12 mouse cellular contexts compared by ENCODE assay signal in genomic region chr19:40661874-40662273, GRCm38 (mm10). TPM values are rescaled to one million over a fixed set of nuclear protein-coding genes. Genes with fewer than 3 reads are reported as not detected.
DNase-seq lines count a peak whose midpoint lies in the region; ATAC-seq and TF ChIP-seq lines count a peak whose summit lies in the region.
"Had no signal": no experiment of that assay in that cellular context is flagged by ENCODE, and none has a peak within 500 bp of the region (broad histone marks: within the 10 kb centered on the region; RNA-seq: fewer than 3 reads in every experiment).

No protein-coding gene starts in this region.

- peak overlapping the region; percentile 62 for H3K4me2 ChIP-seq in embryonic facial prominence, embryonic 13.5 days
- peak overlapping the region; percentile 63 for H3K4me2 ChIP-seq in hindbrain, postnatal 0 days (ENCODE audit: low read depth, low read length)
- H3K4me2 ChIP-seq in hindbrain, embryonic 13.5 days, result no peak overlapping the region
- peak overlapping the region; percentile 60 for H3K4me2 ChIP-seq in lung, postnatal 0 days (replicated peaks; ENCODE audit: low read depth, low read length)
- H3K4me2 ChIP-seq: liver, embryonic 13.5 days had no signal

- no peaks in the 10 kb centered on the region for H3K9me3 ChIP-seq in embryonic facial prominence, embryonic 13.5 days
- no peaks in the 10 kb centered on the region for H3K9me3 ChIP-seq in embryonic facial prominence, embryonic 10.5 days
- H3K9me3 ChIP-seq in hindbrain, postnatal 0 days (ENCODE audit: low read length), result no peaks in the 10 kb centered on the region
- no peaks in the 10 kb centered on the region for H3K9me3 ChIP-seq in hindbrain, embryonic 13.5 days
- no peaks in the 10 kb centered on the region for H3K9me3 ChIP-seq in lung, postnatal 0 days (ENCODE audit: low read length)
- H3K9me3 ChIP-seq: G1E; liver, embryonic 13.5 days had no signal

- WGBS in embryonic facial prominence, embryonic 13.5 days, result 91% methylated on average over 6 of the region's 6 CpGs
- 89% methylated on average over 6 of the region's 6 CpGs for WGBS in embryonic facial prominence, embryonic 10.5 days
- WGBS in hindbrain, postnatal 0 days, result 83% methylated on average over 6 of the region's 6 CpGs
- WGBS in hindbrain, embryonic 13.5 days, result 88% methylated on average over 6 of the region's 6 CpGs
- 76% methylated on average over 6 of the region's 6 CpGs for WGBS in lung, postnatal 0 days

- peaks cover 37% of the 10 kb centered on the region for H3K4me1 ChIP-seq in embryonic facial prominence, embryonic 13.5 days
- peaks cover 22% of the 10 kb centered on the region for H3K4me1 ChIP-seq in embryonic facial prominence, embryonic 10.5 days
- 0 out of 2 replicates have a peak, but pooled peaks cover 10% of the 10 kb centered on the region for H3K4me1 ChIP-seq in hindbrain, postnatal 0 days (ENCODE audit: insufficient read depth, low read length)
- peaks cover 36% of the 10 kb centered on the region for H3K4me1 ChIP-seq in hindbrain, embryonic 13.5 days (replicated peaks)
- peaks cover 12% of the 10 kb centered on the region for H3K4me1 ChIP-seq in lung, postnatal 0 days (ENCODE audit: insufficient read depth, low read depth, low read length)

- no peaks in the 10 kb centered on the region for H3K36me3 ChIP-seq in embryonic facial prominence, embryonic 13.5 days
- no peaks in the 10 kb centered on the region for H3K36me3 ChIP-seq in embryonic facial prominence, embryonic 10.5 days (replicated peaks)
- H3K36me3 ChIP-seq in hindbrain, postnatal 0 days (ENCODE audit: insufficient read depth, low read length), result no peaks in the 10 kb centered on the region
- H3K36me3 ChIP-seq in hindbrain, embryonic 13.5 days, result no peaks in the 10 kb centered on the region
- no peaks in the 10 kb centered on the region for H3K36me3 ChIP-seq in lung, postnatal 0 days (ENCODE audit: insufficient read depth, low read length)
- H3K36me3 ChIP-seq: G1E; liver, embryonic 13.5 days had no signal

- ATAC-seq in embryonic facial prominence, embryonic 13.5 days (ENCODE audit: insufficient number of reproducible peaks, insufficient read depth, low FRiP score, low TSS enrichment, low read depth), result no peak
- ATAC-seq in hindbrain, postnatal 0 days, result no peak
- ATAC-seq in hindbrain, embryonic 13.5 days (ENCODE audit: low FRiP score), result no peak
- ATAC-seq in lung, postnatal 0 days, result no peak

- no peak for TF ChIP-seq CTCF in hindbrain, postnatal 0 days (IDR thresholded peaks at IDR 0.05; ENCODE audit: low read depth)
- no peak for TF ChIP-seq CTCF in lung, postnatal 0 days (IDR thresholded peaks at IDR 0.05)

- intact Hi-C loops in left cerebral cortex, postnatal 10 days (cut with DNase I), result no loop called here

- no peak overlapping the region for H3K9ac ChIP-seq in embryonic facial prominence, embryonic 13.5 days
- no peak overlapping the region for H3K9ac ChIP-seq in hindbrain, postnatal 0 days (replicated peaks; ENCODE audit: low read length)
- H3K9ac ChIP-seq in hindbrain, embryonic 13.5 days, result no peak overlapping the region
- H3K9ac ChIP-seq in lung, postnatal 0 days (replicated peaks; ENCODE audit: low read depth), result no peak overlapping the region
- H3K9ac ChIP-seq: liver, embryonic 13.5 days had no signal

- no peak for TF ChIP-seq EP300 in lung, postnatal 0 days (IDR thresholded peaks at IDR 0.05)

- H3K27ac ChIP-seq in embryonic facial prominence, embryonic 13.5 days, result no peak overlapping the region
- no peak overlapping the region for H3K27ac ChIP-seq in embryonic facial prominence, embryonic 10.5 days (replicated peaks)
- no peak overlapping the region for H3K27ac ChIP-seq in hindbrain, postnatal 0 days
- no peak overlapping the region for H3K27ac ChIP-seq in hindbrain, embryonic 13.5 days
- 0 out of 2 replicates have a peak overlapping the region, but pooled peaks have one; percentile 11 for H3K27ac ChIP-seq in lung, postnatal 0 days (ENCODE audit: low read length)
- H3K27ac ChIP-seq: liver, embryonic 13.5 days had no signal

- DNase-seq in embryonic facial prominence, embryonic 10.5 days (ENCODE audit: low spot score), result no peak
- no peak for DNase-seq in hindbrain, postnatal 0 days (ENCODE audit: low spot score)
- no peak for DNase-seq in lung, postnatal 0 days (ENCODE audit: low spot score)
- no peak for DNase-seq in lung, postnatal 4 days
- DNase-seq in induced T-regulatory cell, adult 2 months (ENCODE audit: low read depth), result peak; percentile 36
- no peak for DNase-seq in left cerebral cortex, postnatal 10 days (ENCODE audit: extremely low spot score in 1 of 2, low spot score in 2 of 2)
- DNase-seq: cerebellum, postnatal 10 days; kidney, postnatal 4 days; liver, embryonic 13.5 days had no signal

- peaks cover 9% of the 10 kb centered on the region; the same call in 1 of the 2 replicates for H3K27me3 ChIP-seq in embryonic facial prominence, embryonic 13.5 days
- H3K27me3 ChIP-seq in embryonic facial prominence, embryonic 10.5 days (replicated peaks; ENCODE audit: low read depth, poor library complexity, severe bottlenecking), result peaks cover 19% of the 10 kb centered on the region
- H3K27me3 ChIP-seq in hindbrain, postnatal 0 days (ENCODE audit: insufficient read depth, low read length), result no peaks in the 10 kb centered on the region
- H3K27me3 ChIP-seq in hindbrain, embryonic 13.5 days, result 0 out of 2 replicates have a peak, but pooled peaks cover 2% of the 10 kb centered on the region
- H3K27me3 ChIP-seq in lung, postnatal 0 days (replicated peaks; ENCODE audit: insufficient read depth, low read length), result no peaks in the 10 kb centered on the region
- H3K27me3 ChIP-seq: liver, embryonic 13.5 days had no signal

- H3K4me3 ChIP-seq in embryonic facial prominence, embryonic 13.5 days, result no peak overlapping the region
- no peak overlapping the region for H3K4me3 ChIP-seq in embryonic facial prominence, embryonic 10.5 days
- no peak overlapping the region for H3K4me3 ChIP-seq in hindbrain, postnatal 0 days (ENCODE audit: low read length)
- no peak overlapping the region for H3K4me3 ChIP-seq in hindbrain, embryonic 13.5 days
- H3K4me3 ChIP-seq in lung, postnatal 0 days (ENCODE audit: low read depth, low read length), result no peak overlapping the region
- H3K4me3 ChIP-seq: liver, embryonic 13.5 days had no signal

RNA-seq across cellular contexts. Expression of gene Entpd1, which starts 49.7 kb away (rescaled TPM):
- 7.5 and 12.5 TPM in 2 replicates for polyA plus RNA-seq in embryonic facial prominence, embryonic 13.5 days (2015; fragmentation: Nextera tagmentation; extraction: Ambion mirVana)
- polyA plus RNA-seq in embryonic facial prominence, embryonic 10.5 days (2016; fragmentation: Nextera tagmentation; extraction: Ambion mirVana), result 3.1 and 3.3 TPM in 2 replicates
- 8.2 and 12.4 TPM in 2 replicates for total RNA-seq in hindbrain, postnatal 0 days (2014; rRNA removed)
- 6.9 and 7.2 TPM in 2 replicates for polyA plus RNA-seq in hindbrain, postnatal 0 days (2015; fragmentation: Nextera tagmentation; extraction: Ambion mirVana)
- 8.3 and 9.1 TPM in 2 replicates for polyA plus RNA-seq in hindbrain, embryonic 13.5 days (2015; fragmentation: Nextera tagmentation; extraction: Ambion mirVana)
- polyA plus RNA-seq in lung, postnatal 0 days (2015; fragmentation: Nextera tagmentation; extraction: Ambion mirVana), result 27.9 and 32.2 TPM in 2 replicates
- 10 to 100 TPM; 18.7 to 20.2 TPM for total RNA-seq in left cerebral cortex, postnatal 10 days (2021)
- polyA plus RNA-seq: G1E had no signal

RNA-seq across cellular contexts. Expression of gene Tctn3, which starts 49.8 kb away (rescaled TPM):
- 14.8 and 17.0 TPM in 2 replicates for polyA plus RNA-seq in embryonic facial prominence, embryonic 13.5 days (2015; fragmentation: Nextera tagmentation; extraction: Ambion mirVana)
- polyA plus RNA-seq in embryonic facial prominence, embryonic 10.5 days (2016; fragmentation: Nextera tagmentation; extraction: Ambion mirVana), result 10.0 and 11.5 TPM in 2 replicates
- 32.9 and 39.4 TPM in 2 replicates for total RNA-seq in hindbrain, postnatal 0 days (2014; rRNA removed)
- 13.6 and 14.4 TPM in 2 replicates for polyA plus RNA-seq in hindbrain, postnatal 0 days (2015; fragmentation: Nextera tagmentation; extraction: Ambion mirVana)
- 14.1 and 14.8 TPM in 2 replicates for polyA plus RNA-seq in hindbrain, embryonic 13.5 days (2015; fragmentation: Nextera tagmentation; extraction: Ambion mirVana)
- 7.2 and 7.8 TPM in 2 replicates for polyA plus RNA-seq in lung, postnatal 0 days (2015; fragmentation: Nextera tagmentation; extraction: Ambion mirVana)
- 10 to 100 TPM; 25.9 to 28.5 TPM for total RNA-seq in left cerebral cortex, postnatal 10 days (2021)
